Mouse (Mus musculus) C2C12 (cell line): ENCODE results near the gene Ptprn2. TPM values are rescaled to one million over a fixed set of nuclear protein-coding genes. Genes with fewer than 3 reads are reported as not detected.

Experiments
- H3K27me3 ChIP-seq: one replicate; pipeline ENCODE4 v1.6.1; 2011; ENCODE audit not compliant: control insufficient read depth, insufficient read depth, insufficient read length
- H3K36me3 ChIP-seq: one replicate; pipeline ENCODE4 v1.6.1; 2011; ENCODE audit not compliant: control insufficient read depth, insufficient read depth
- H3K4me3 ChIP-seq: one replicate; pipeline ENCODE4 v1.5.1; 2011; ENCODE audit warnings: mild to moderate bottlenecking, control low read depth; ENCODE audit not compliant: poor library complexity, insufficient read depth, severe bottlenecking
- H3K79me2 ChIP-seq: one replicate; pipeline ENCODE4 v1.6.1; 2011; ENCODE audit not compliant: control insufficient read depth, insufficient read depth
- H3K79me3 ChIP-seq: one replicate; pipeline ENCODE4 v1.6.1; 2011; ENCODE audit warnings: low read depth, control low read depth
- H3ac ChIP-seq: one replicate; pipeline ENCODE3; 2011; ENCODE audit warnings: low read depth; ENCODE audit not compliant: control insufficient read depth, insufficient read length
- CEBPB ChIP-seq: IDR thresholded peaks from one replicate; pipeline ENCODE4 v1.6.1; 2011; ENCODE audit warnings: low read depth, mild to moderate bottlenecking, control low read depth, moderate library complexity
- CTCF ChIP-seq: IDR thresholded peaks from one replicate; pipeline ENCODE4 v1.5.1; 2011; ENCODE audit not compliant: control insufficient read depth, insufficient read depth, insufficient read length
- FOSL1 ChIP-seq: IDR thresholded peaks from one replicate; pipeline ENCODE4 v1.8.0; 2011; ENCODE audit warnings: mild to moderate bottlenecking, low read length; ENCODE audit not compliant: poor library complexity, insufficient read depth, severe bottlenecking
- MAX ChIP-seq: IDR thresholded peaks from one replicate; pipeline ENCODE4 v1.6.1; 2011; ENCODE audit warnings: mild to moderate bottlenecking, control low read depth
- MYOD1 ChIP-seq: IDR thresholded peaks from one replicate; pipeline ENCODE4 v1.6.1; 2011; ENCODE audit warnings: low read depth; ENCODE audit not compliant: control insufficient read depth, insufficient read length
- MYOG ChIP-seq: IDR thresholded peaks from one replicate; pipeline ENCODE4 v1.6.1; 2011; ENCODE audit not compliant: control insufficient read depth, insufficient read length; ENCODE audit errors: extremely low read depth
- USF1 ChIP-seq: IDR thresholded peaks from one replicate; pipeline ENCODE4 v1.6.1; 2011; ENCODE audit warnings: low read depth, mild to moderate bottlenecking, control low read depth, moderate library complexity
- polyA plus RNA-seq: library from polyadenylated mRNA; unstranded; fragments of >200 nt; fragmentation: generic; extraction: Trizol; gene quantifications from one replicate; pipeline ENCODE4 v1.2.1, GENCODE M21; 2012; ENCODE audit warnings: missing spikeins

The Ptprn2 gene
- polyA plus RNA-seq, 1 experiment, result 0.41 TPM

DNA sequence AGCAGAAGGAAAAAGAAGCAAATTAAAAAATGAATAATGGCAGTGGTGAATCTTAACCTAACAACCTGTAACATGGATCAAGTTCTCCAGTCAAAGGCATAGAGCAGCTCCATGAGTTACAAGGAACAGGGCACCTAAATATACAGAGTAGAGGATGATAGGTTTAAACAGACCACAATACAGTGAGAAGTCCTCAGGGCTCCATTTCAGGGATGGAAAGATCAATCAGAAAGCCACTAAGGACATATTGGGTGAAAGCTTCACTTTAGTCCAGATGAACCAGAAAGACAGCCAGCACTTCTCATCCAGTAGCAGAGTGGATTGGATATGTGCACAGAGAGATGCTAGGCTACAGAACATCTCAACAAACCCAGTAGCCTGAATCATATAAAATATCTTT is 278.4 kb downstream of the Ptprn2 start:
- no peak overlapping the region for H3ac ChIP-seq
- H3K36me3 ChIP-seq, result no peaks in the 10 kb centered on the region
- no peaks in the 10 kb centered on the region for H3K27me3 ChIP-seq
- H3K4me3 ChIP-seq, result no peak overlapping the region
- no peaks in the 10 kb centered on the region for H3K79me3 ChIP-seq
- no peak for TF ChIP-seq MYOD1
- no peak for TF ChIP-seq FOSL1
- TF ChIP-seq CTCF, result no peak
- TF ChIP-seq MAX, result no peak
- H3K79me2 ChIP-seq, result no peaks in the 10 kb centered on the region

DNA sequence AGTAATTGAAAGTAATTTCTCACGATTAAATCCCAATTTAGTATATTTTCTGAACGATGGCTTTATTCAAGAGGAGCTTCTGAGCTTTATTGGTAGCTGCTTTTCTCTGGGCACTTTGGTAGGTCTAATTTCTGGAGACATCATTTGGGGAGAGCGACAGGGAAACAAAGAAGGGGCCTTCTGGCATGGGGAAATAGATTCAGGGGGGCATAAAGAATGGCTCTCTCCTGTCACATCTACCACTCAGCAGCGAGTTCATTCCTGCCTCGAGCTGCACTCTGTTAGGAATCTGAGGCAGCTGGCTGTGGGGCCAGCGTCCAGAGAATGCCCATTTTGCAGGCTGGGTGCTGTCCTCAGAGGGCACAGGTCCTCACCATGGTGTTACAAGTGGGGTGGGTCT is 285.4 kb downstream of the Ptprn2 start:
- TF ChIP-seq FOSL1, result no peak
- no peak for TF ChIP-seq MAX
- no peak for TF ChIP-seq USF1
- TF ChIP-seq MYOG, result no peak
- TF ChIP-seq CEBPB, result no peak
- no peak for TF ChIP-seq CTCF
- no peak for TF ChIP-seq MYOD1
- H3K79me3 ChIP-seq, result no peaks in the 10 kb centered on the region
- H3K27me3 ChIP-seq, result no peaks in the 10 kb centered on the region

DNA sequence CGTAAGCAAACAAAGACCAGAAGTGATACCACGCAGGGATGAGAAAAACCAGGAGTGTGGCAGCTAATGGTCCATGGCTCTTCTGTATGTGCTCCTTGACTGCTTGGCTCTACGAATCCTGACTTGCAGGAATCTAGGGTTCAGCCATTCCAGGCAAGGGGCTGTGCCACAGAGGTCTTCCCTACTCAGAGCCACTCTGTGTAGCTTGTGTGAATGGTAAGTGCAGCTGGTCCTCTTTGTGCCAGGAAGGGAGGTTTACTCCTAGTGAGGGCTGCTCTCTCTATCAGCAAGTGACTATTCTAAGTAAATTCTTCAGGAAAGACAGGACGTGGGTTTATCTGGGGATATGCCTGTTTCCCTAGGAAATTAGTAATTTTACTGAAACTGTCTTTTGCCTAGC is 286.0 kb downstream of the Ptprn2 start:
- Histone ChIP-seq H3K79me3 (no peaks in the 10 kb centered on the region), H3ac (no peak overlapping the region)

More for the DNA sequence above, 285.4 kb downstream of the Ptprn2 start:
- Histone ChIP-seq H3K79me2 (no peaks in the 10 kb centered on the region), H3K4me3 (no peak overlapping the region), H3ac (no peak overlapping the region), H3K36me3 (no peaks in the 10 kb centered on the region)

DNA sequence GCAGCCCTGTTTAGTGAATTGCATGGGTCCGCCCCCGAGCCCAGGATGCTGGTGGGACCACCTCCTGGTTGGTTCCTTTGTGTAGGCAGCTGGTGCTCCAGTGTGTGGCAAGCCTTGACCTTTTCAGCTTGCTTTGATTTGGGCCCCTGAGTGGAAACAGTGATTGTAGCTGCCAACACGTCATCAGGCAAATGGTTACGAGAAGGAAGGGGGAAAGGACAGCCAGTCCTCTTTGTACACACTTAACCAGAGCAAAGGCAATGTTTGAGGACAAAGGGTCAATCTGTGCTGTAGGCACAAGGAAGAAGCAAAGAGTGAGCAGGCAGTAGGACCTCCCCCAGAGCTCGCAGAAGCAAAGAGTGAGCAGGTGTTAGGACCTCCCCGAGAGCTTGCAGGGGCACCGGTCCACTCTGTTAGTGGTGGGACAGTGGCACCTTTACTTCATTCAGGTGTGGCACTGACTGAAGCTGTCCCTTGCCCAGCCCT is 286.6 kb downstream of the Ptprn2 start:
- Histone ChIP-seq H3ac (no peak overlapping the region), H3K79me2 (no peaks in the 10 kb centered on the region), H3K79me3 (no peaks in the 10 kb centered on the region), H3K27me3 (no peaks in the 10 kb centered on the region), H3K36me3 (no peaks in the 10 kb centered on the region), H3K4me3 (no peak overlapping the region)
- TF ChIP-seq MYOG (no peak), CTCF (no peak), CEBPB (no peak), MAX (no peak), FOSL1 (no peak), USF1 (no peak), MYOD1 (no peak)

More for the DNA sequence above, 286.0 kb downstream of the Ptprn2 start:
- TF ChIP-seq FOSL1 (no peak), USF1 (no peak), MAX (no peak), MYOG (no peak), CEBPB (no peak), CTCF (no peak), MYOD1 (no peak)
- H3K4me3 ChIP-seq, result no peak overlapping the region
- no peaks in the 10 kb centered on the region for H3K27me3 ChIP-seq
- H3K36me3 ChIP-seq, result no peaks in the 10 kb centered on the region
- H3K79me2 ChIP-seq, result no peaks in the 10 kb centered on the region

DNA sequence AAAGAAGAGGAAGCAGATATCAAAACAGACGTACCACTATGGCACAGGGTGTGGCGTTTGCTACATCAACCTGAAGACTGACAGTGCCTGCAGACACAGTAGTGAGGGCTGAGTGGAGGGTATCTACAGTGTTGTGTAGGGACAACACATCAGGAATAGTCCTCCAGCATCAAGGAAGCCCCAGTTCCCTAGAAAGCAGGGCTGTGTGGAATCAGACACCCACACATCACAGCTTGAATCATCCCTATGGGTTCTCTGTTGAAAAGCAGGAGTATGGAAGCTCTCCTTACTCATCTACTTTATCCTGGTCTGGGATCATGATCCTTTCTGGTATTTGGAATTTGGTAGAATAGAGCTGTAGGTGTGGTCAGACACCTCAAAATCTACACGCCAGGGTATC is 287.8 kb downstream of the Ptprn2 start:
- Histone ChIP-seq H3K4me3 (no peak overlapping the region), H3K79me2 (no peaks in the 10 kb centered on the region), H3K36me3 (no peaks in the 10 kb centered on the region), H3K27me3 (no peaks in the 10 kb centered on the region), H3K79me3 (no peaks in the 10 kb centered on the region), H3ac (no peak overlapping the region)
- TF ChIP-seq MAX (no peak), MYOG (no peak), USF1 (no peak), CTCF (no peak), CEBPB (no peak), FOSL1 (no peak), MYOD1 (no peak)

DNA sequence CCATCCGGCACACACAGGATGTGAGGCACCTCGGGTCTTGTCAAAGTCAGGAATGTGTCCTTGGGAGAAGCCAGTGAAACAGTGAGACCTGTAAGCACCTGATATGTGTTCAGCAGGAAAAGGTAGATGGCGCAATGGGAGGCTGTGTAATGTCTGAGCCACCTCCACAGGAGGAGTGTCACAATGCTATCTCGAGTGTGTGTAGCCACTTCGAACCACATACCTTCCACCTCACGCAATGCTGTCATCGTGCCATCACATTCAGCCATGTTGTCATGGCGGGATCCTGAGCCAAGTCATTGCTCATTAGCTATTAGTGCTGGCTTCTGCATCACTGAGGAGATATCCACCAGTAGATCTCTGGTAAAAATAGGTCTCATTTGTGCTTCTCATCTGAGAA is 290.9 kb downstream of the Ptprn2 start:
- Histone ChIP-seq H3K36me3 (no peaks in the 10 kb centered on the region), H3K4me3 (no peak overlapping the region), H3K79me3 (no peaks in the 10 kb centered on the region), H3ac (no peak overlapping the region), H3K79me2 (no peaks in the 10 kb centered on the region), H3K27me3 (no peaks in the 10 kb centered on the region)
- no peak for TF ChIP-seq MAX
- no peak for TF ChIP-seq MYOG
- no peak for TF ChIP-seq MYOD1
- TF ChIP-seq USF1, result no peak
- TF ChIP-seq CTCF, result no peak
- no peak for TF ChIP-seq CEBPB
- TF ChIP-seq FOSL1, result no peak
